Mouse (Mus musculus): ENCODE data around the gene Thada. TPM values are rescaled to one million over a fixed set of nuclear protein-coding genes. Genes with fewer than 3 reads are reported as not detected.

The Thada gene
- polyA plus RNA-seq, 1 experiment from 2014 or later = 15.9 TPM

DNA sequence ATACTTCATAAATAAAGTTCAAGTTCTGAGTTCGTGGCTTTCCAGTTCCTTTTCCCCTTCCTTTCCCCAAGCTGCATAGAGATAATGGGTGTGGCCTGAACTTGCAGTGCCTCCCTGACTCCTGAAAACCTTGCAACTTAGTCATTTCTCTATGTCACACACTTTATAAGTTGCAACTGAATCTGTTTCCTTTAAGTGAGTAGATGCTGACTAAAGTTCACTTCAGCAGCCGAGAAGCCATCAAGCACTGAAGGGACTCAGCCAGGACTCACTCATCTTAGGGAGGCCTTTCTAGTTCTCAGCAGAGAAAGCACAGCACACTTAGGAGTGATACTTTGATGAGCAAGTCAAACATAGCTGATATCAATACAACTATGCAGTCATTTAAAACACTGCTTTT lies 137.5 kb downstream of the Thada start:
- WGBS = 63% methylated on average over 2 of the region's 2 CpGs
- ATAC-seq (ENCODE audit: insufficient number of reproducible peaks, insufficient read depth, low FRiP score, low read depth) = no peak

DNA sequence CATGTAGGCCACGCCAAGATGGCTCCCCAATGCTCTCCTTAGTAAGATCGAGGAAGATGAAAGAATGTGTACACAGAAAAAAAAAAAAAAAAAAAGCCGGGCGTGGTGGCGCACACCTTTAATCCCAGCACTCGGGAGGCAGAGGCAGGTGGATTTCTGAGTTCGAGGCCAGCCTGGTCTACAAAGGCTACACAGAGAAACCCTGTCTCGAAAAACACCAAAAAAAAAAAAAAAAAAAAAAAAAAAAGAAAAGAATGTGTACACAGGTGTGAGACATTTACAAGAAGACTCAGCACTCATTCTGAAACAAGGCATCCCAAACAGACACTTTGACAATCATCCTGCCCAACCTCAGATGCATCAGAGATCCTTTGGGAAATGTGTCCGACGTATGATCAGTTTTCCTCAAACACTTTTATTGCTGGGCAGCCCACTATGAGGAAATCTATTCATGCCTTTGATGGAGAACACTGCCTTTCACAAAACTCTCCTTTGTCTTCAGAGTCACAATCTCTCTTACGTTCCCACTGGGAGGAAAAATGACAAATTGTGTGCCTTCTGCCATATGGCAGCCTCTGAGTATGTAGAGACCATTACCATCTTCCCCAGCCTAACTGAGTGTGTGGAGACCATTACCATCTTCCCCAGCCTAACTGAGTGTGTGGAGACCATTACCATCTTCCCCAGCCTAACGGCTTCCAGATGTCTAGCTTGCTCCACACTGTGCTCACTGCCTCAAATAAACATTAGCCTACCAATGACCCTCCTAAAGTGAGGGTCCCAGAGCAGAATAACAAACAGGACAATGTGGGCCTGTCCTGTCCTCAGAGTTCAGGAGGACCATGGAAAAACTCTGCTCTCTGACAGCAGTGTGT lies 138.7 kb downstream of the Thada start:
- H3K4me2 ChIP-seq (replicated peaks; ENCODE audit: low read depth, low read length) = no peak overlapping the region
- H3K36me3 ChIP-seq (ENCODE audit: control insufficient read depth, insufficient read depth, low read length) = peaks cover 5% of the 10 kb centered on the region; the same call in 1 of the 2 replicates
- H3K27me3 ChIP-seq (ENCODE audit: control insufficient read depth, insufficient read depth, low read length) = no peaks in the 10 kb centered on the region
- H3K4me1 ChIP-seq (ENCODE audit: control insufficient read depth, insufficient read depth, low read length) = peaks cover 8% of the 10 kb centered on the region; the same call in 1 of the 2 replicates
- H3K4me3 ChIP-seq (ENCODE audit: low read depth, low read length) = no peak overlapping the region
- no peak overlapping the region for H3K9ac ChIP-seq (replicated peaks; ENCODE audit: low read depth, low read length)
- WGBS = 76% methylated on average over 10 of the region's 12 CpGs
- no peaks in the 10 kb centered on the region for H3K9me3 ChIP-seq (ENCODE audit: control insufficient read depth, low read depth, low read length)
- no peak for ATAC-seq (ENCODE audit: insufficient number of reproducible peaks, insufficient read depth, low FRiP score, low read depth)
- no peak overlapping the region for H3K27ac ChIP-seq (ENCODE audit: low read length)

More for the DNA sequence above, 137.5 kb downstream of the Thada start:
- Histone ChIP-seq H3K4me3 (ENCODE audit: low read depth, low read length) (no peak overlapping the region), H3K4me2 (replicated peaks; ENCODE audit: low read depth, low read length) (no peak overlapping the region), H3K27ac (ENCODE audit: low read length) (no peak overlapping the region), H3K9me3 (ENCODE audit: control insufficient read depth, low read depth, low read length) (no peaks in the 10 kb centered on the region), H3K27me3 (ENCODE audit: control insufficient read depth, insufficient read depth, low read length) (no peaks in the 10 kb centered on the region), H3K9ac (replicated peaks; ENCODE audit: low read depth, low read length) (no peak overlapping the region), H3K36me3 (ENCODE audit: control insufficient read depth, insufficient read depth, low read length) (peaks cover 5% of the 10 kb centered on the region; the same call in 1 of the 2 replicates), H3K4me1 (ENCODE audit: control insufficient read depth, insufficient read depth, low read length) (peaks cover 8% of the 10 kb centered on the region; the same call in 1 of the 2 replicates)

DNA sequence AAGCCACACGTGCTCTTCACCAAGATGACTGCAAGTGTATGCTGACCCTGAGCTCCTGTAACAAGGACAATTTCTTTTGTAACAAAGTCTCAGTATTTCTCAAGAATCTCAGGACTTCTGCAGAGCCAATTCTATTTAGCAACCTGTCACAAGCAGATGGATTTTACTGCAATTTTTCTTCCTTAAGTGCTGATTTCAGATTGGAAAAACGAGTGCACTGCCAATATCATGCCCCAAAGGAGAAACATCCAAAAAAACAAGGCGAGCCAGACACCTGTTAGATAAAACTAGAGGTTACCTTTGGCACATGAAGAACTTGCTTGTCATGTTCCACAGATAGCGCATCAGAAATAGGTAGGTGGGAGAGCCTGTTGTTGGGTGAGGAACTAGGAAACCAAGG lies 143.8 kb downstream of the Thada start:
- WGBS = 75% methylated on average over 4 of the region's 4 CpGs
- Histone ChIP-seq H3K36me3 (ENCODE audit: control insufficient read depth, insufficient read depth, low read length) (no peaks in the 10 kb centered on the region), H3K27ac (ENCODE audit: low read length) (no peak overlapping the region), H3K4me3 (ENCODE audit: low read depth, low read length) (no peak overlapping the region), H3K4me2 (replicated peaks; ENCODE audit: low read depth, low read length) (no peak overlapping the region), H3K9me3 (ENCODE audit: control insufficient read depth, low read depth, low read length) (no peaks in the 10 kb centered on the region), H3K9ac (replicated peaks; ENCODE audit: low read depth, low read length) (no peak overlapping the region), H3K27me3 (ENCODE audit: control insufficient read depth, insufficient read depth, low read length) (no peaks in the 10 kb centered on the region), H3K4me1 (ENCODE audit: control insufficient read depth, insufficient read depth, low read length) (peaks cover 8% of the 10 kb centered on the region; the same call in 1 of the 2 replicates)
- no peak for ATAC-seq (ENCODE audit: insufficient number of reproducible peaks, insufficient read depth, low FRiP score, low read depth)

DNA sequence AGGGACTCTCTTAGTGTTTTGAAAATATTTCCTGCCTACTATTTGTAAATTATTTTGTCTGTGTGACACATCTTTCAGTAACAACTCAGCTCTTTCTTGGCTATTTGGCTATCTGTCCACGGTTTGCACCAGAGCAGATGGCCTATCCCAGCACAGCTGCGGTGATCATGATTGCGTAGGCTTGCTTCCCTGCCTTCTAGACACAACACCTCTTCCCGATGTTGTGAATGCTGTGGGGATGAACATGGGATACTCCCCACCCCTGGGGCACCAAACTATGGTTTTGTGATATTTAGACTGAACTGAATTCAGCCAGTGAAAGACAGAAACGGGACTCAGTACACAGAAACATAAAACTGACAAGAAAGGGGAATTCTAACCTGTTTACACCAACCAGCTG lies 144.7 kb downstream of the Thada start:
- no peak for ATAC-seq (ENCODE audit: insufficient number of reproducible peaks, insufficient read depth, low FRiP score, low read depth)
- H3K27me3 ChIP-seq (ENCODE audit: control insufficient read depth, insufficient read depth, low read length) = no peaks in the 10 kb centered on the region
- H3K4me1 ChIP-seq (ENCODE audit: control insufficient read depth, insufficient read depth, low read length) = peaks cover 7% of the 10 kb centered on the region; the same call in 1 of the 2 replicates
- H3K36me3 ChIP-seq (ENCODE audit: control insufficient read depth, insufficient read depth, low read length) = no peaks in the 10 kb centered on the region
- no peak overlapping the region for H3K9ac ChIP-seq (replicated peaks; ENCODE audit: low read depth, low read length)
- WGBS = 81% methylated on average over 5 of the region's 5 CpGs
- no peak overlapping the region for H3K4me2 ChIP-seq (replicated peaks; ENCODE audit: low read depth, low read length)
- no peaks in the 10 kb centered on the region for H3K9me3 ChIP-seq (ENCODE audit: control insufficient read depth, low read depth, low read length)
- H3K4me3 ChIP-seq (ENCODE audit: low read depth, low read length) = no peak overlapping the region
- no peak overlapping the region for H3K27ac ChIP-seq (ENCODE audit: low read length)

DNA sequence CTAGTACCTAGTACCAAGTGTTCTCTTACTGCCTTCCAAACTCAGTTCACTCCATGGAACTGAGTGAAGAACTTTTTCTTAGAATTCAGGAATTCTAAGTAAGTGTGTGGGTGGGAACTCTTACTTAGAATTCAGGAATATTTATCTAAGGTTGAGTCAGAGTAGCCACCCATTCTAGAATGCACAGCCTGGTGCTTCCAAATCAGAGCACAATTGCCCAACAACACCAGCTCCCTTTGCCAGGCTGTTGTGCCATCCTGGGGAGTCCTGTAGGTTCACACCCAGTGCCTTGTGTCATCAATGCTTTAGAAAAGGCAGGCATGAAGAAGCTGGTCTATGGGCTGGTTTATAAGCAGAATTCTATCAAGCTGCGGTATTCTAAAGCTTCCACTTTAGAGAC lies 145.4 kb downstream of the Thada start:
- peaks cover 3% of the 10 kb centered on the region; the same call in 1 of the 2 replicates for H3K4me1 ChIP-seq (ENCODE audit: control insufficient read depth, insufficient read depth, low read length)
- ATAC-seq (ENCODE audit: insufficient number of reproducible peaks, insufficient read depth, low FRiP score, low read depth) = no peak
- no peaks in the 10 kb centered on the region for H3K36me3 ChIP-seq (ENCODE audit: control insufficient read depth, insufficient read depth, low read length)
- H3K27me3 ChIP-seq (ENCODE audit: control insufficient read depth, insufficient read depth, low read length) = no peaks in the 10 kb centered on the region
- no peak overlapping the region for H3K4me3 ChIP-seq (ENCODE audit: low read depth, low read length)
- WGBS = 88% methylated on average over 1 of the region's 1 CpGs
- no peaks in the 10 kb centered on the region for H3K9me3 ChIP-seq (ENCODE audit: control insufficient read depth, low read depth, low read length)
- no peak overlapping the region for H3K27ac ChIP-seq (ENCODE audit: low read length)
- H3K9ac ChIP-seq (replicated peaks; ENCODE audit: low read depth, low read length) = no peak overlapping the region
- no peak overlapping the region for H3K4me2 ChIP-seq (replicated peaks; ENCODE audit: low read depth, low read length)

DNA sequence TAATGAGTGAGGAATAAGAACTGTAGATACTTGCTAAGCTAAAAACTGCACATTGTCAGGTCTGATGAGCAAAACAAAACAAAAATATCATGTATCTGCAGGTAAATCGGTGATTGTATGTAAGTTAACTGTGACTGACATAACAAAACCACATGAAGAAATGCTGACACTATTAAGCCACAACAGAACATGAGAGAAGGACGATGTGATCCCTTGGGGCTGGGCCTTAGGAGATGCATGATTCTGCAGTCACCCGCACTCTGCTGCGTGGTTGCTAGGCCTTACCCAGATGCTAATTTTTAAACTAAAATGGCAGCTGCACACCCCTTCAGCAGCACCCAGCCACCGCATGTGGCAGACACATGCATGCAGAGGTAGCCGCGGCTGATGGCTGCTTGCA lies 151.7 kb downstream of the Thada start:
- no peaks in the 10 kb centered on the region for H3K27me3 ChIP-seq (ENCODE audit: control insufficient read depth, insufficient read depth, low read length)
- no peak overlapping the region for H3K9ac ChIP-seq (replicated peaks; ENCODE audit: low read depth, low read length)
- no peak overlapping the region for H3K4me3 ChIP-seq (ENCODE audit: low read depth, low read length)
- H3K4me1 ChIP-seq (ENCODE audit: control insufficient read depth, insufficient read depth, low read length) = no peaks in the 10 kb centered on the region
- H3K4me2 ChIP-seq (replicated peaks; ENCODE audit: low read depth, low read length) = no peak overlapping the region
- H3K36me3 ChIP-seq (ENCODE audit: control insufficient read depth, insufficient read depth, low read length) = 0 out of 2 replicates have a peak, but pooled peaks cover 3% of the 10 kb centered on the region
- no peak overlapping the region for H3K27ac ChIP-seq (ENCODE audit: low read length)
- WGBS = 93% methylated on average over 7 of the region's 7 CpGs
- no peak for ATAC-seq (ENCODE audit: insufficient number of reproducible peaks, insufficient read depth, low FRiP score, low read depth)
- H3K9me3 ChIP-seq (ENCODE audit: control insufficient read depth, low read depth, low read length) = no peaks in the 10 kb centered on the region

DNA sequence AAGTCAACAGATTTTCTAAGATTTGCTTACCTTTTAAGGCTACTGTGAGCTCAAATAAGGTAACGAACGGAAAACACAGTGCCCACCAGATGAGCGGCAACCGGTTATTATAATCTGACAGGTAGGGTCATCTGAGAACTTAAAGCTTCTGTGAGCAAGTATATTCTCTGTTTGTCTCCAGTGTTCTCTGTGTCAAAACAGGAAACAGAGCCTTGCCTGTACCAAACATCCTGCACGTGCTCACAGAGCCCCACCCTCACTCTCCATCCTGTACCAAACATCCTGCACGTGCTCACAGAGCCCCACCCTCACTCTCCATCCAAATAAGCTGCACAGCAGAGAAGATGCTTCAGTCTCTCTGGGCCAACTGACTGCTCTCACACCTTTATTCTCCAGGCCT lies 152.5 kb downstream of the Thada start:
- ATAC-seq (ENCODE audit: insufficient number of reproducible peaks, insufficient read depth, low FRiP score, low read depth) = no peak
- WGBS = 67% methylated on average over 6 of the region's 6 CpGs
- Histone ChIP-seq H3K27ac (ENCODE audit: low read length) (no peak overlapping the region), H3K27me3 (ENCODE audit: control insufficient read depth, insufficient read depth, low read length) (no peaks in the 10 kb centered on the region), H3K4me3 (ENCODE audit: low read depth, low read length) (no peak overlapping the region), H3K36me3 (ENCODE audit: control insufficient read depth, insufficient read depth, low read length) (0 out of 2 replicates have a peak, but pooled peaks cover 3% of the 10 kb centered on the region), H3K4me2 (replicated peaks; ENCODE audit: low read depth, low read length) (no peak overlapping the region), H3K9me3 (ENCODE audit: control insufficient read depth, low read depth, low read length) (no peaks in the 10 kb centered on the region), H3K4me1 (ENCODE audit: control insufficient read depth, insufficient read depth, low read length) (no peaks in the 10 kb centered on the region), H3K9ac (replicated peaks; ENCODE audit: low read depth, low read length) (no peak overlapping the region)

DNA sequence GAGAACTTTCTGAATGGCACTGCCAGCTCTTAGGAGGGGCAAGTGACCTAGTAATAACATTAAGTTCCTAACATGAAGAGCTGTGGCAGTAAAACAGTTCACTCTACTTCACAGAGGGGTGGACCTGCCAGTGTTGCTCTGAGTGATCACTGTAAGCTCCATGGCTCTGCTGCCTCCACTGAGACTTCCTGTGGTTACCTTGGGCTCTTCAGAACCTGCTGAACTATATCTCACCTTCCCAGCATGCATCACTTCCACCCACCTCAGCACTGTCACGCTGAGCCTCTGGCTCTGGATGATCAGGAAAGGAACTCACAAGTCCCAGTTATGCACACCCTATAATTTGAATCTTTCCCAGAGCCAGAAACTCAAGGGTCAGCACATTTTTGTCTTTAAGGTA lies 159.9 kb downstream of the Thada start:
- no peak for ATAC-seq (ENCODE audit: insufficient number of reproducible peaks, insufficient read depth, low FRiP score, low read depth)
- Histone ChIP-seq H3K36me3 (ENCODE audit: control insufficient read depth, insufficient read depth, low read length) (peaks cover 3% of the 10 kb centered on the region; the same call in 1 of the 2 replicates), H3K27ac (ENCODE audit: low read length) (no peak overlapping the region), H3K4me1 (ENCODE audit: control insufficient read depth, insufficient read depth, low read length) (0 out of 2 replicates have a peak, but pooled peaks cover 4% of the 10 kb centered on the region), H3K9ac (replicated peaks; ENCODE audit: low read depth, low read length) (no peak overlapping the region), H3K27me3 (ENCODE audit: control insufficient read depth, insufficient read depth, low read length) (no peaks in the 10 kb centered on the region), H3K4me2 (replicated peaks; ENCODE audit: low read depth, low read length) (no peak overlapping the region), H3K4me3 (ENCODE audit: low read depth, low read length) (no peak overlapping the region), H3K9me3 (ENCODE audit: control insufficient read depth, low read depth, low read length) (no peaks in the 10 kb centered on the region)
- 74% methylated on average over 1 of the region's 1 CpGs for WGBS

Data from stomach, embryonic 14.5 days (tissue).